Mouse (Mus musculus) intestine, embryonic 15.5 days (tissue): ENCODE data around the gene 1600014C23Rik. TPM values are rescaled to one million over a fixed set of nuclear protein-coding genes. Genes with fewer than 3 reads are reported as not detected.
A peak's percentile ranks its signal among the peaks of the same experiment; 100 is the strongest.

ENCODE experiments used
- ATAC-seq: fragments of 200-750 bp; cut with Nextera tagmentation; 2 replicates; pipeline ENCODE4 v1.8.0; 2017; ENCODE audit warnings: moderate TSS enrichment, moderate library complexity
- H3K27ac ChIP-seq: fragments of 300-500 bp; sonication (generic); 2 replicates; pipeline ENCODE4 v1.5.1; 2015; ENCODE audit warnings: mild to moderate bottlenecking, inconsistent platforms
- H3K27me3 ChIP-seq: fragments of 300-500 bp; sonication (generic); replicated peaks from 2 replicates; pipeline ENCODE4 v1.6.1; 2015; ENCODE audit warnings: inconsistent platforms
- H3K36me3 ChIP-seq: fragments of 300-500 bp; sonication (generic); 2 replicates; pipeline ENCODE4 v1.6.1; 2015; ENCODE audit warnings: inconsistent platforms
- H3K4me1 ChIP-seq: fragments of 300-500 bp; sonication (generic); replicated peaks from 2 replicates; pipeline ENCODE4 v1.6.1; 2015; ENCODE audit warnings: inconsistent platforms
- H3K4me2 ChIP-seq: fragments of 300-500 bp; sonication (generic); replicated peaks from 2 replicates; pipeline ENCODE4 v1.6.1; 2015; ENCODE audit warnings: mild to moderate bottlenecking, inconsistent platforms
- H3K4me3 ChIP-seq: fragments of 300-500 bp; sonication (generic); replicated peaks from 2 replicates; pipeline ENCODE4 v1.5.1; 2015; ENCODE audit warnings: inconsistent platforms
- H3K9ac ChIP-seq: fragments of 300-500 bp; sonication (generic); 2 replicates; pipeline ENCODE4 v1.6.1; 2015; ENCODE audit warnings: inconsistent platforms
- H3K9me3 ChIP-seq: fragments of 300-500 bp; sonication (generic); 2 replicates; pipeline ENCODE4 v1.6.1; 2016; ENCODE audit warnings: inconsistent platforms
- WGBS: fragments of 180-500 bp; shearing (Covaris S2); methylation state at CpG from one replicate; pipeline ENCODE4 v1.1.7; 2015; 5-methylcytosine and 5-hydroxymethylcytosine counted together
- polyA plus RNA-seq: library from polyadenylated mRNA; unstranded; fragments of >200 nt; fragmentation: Nextera tagmentation; extraction: Ambion mirVana; gene quantifications from 2 replicates; pipeline ENCODE4 v1.2.1, GENCODE M21; 2015

The 1600014C23Rik gene
- polyA plus RNA-seq, 1 experiment from 2014 or later, result 0.52 TPM

DNA sequence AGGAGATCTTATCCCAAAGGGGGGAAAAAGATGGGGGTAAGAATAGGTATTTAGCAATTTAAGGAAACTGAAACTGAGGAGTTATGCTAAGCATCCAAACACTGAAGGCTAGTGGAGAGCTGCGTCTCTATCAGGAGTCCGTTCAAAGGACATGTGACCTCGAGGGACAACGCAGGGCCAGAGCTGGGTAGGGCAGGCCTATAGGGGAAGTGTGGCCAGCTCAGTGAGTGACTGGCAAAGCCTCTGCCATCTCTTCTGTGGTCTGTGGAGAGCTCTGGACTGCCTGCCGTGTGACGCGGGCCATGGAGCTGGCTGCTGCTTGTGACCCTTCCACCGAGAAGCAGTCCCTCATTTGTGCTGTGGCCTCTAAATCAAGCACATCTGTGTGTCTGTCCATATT, 23.2 kb downstream of the 1600014C23Rik start:
- no peaks in the 10 kb centered on the region for H3K36me3 ChIP-seq

DNA sequence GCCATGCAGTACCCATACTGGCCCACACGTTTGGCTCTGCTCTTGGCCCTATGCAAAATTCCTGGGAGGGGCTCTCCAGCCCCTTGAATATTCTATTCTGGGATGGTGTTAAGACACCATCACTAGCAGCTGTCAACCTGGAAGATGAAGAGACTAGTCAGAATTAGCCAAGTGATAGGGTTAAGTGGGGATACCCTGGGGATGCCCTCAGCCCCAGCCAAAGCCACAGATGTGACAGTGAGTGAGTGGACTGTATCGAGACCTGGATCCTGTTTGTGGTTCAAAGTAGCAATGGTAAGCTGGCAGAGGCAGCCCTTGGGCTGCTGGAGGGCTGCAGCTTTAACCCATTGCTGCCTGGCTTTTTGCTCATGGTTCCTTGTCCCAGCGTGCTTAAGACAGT, 23.8 kb downstream of the 1600014C23Rik start:
- 41% methylated on average over 3 of the region's 3 CpGs for WGBS
- Histone ChIP-seq H3K9ac (no peak overlapping the region), H3K27ac (no peak overlapping the region), H3K4me3 (no peak overlapping the region), H3K9me3 (no peaks in the 10 kb centered on the region), H3K36me3 (no peaks in the 10 kb centered on the region), H3K4me2 (no peak overlapping the region), H3K27me3 (no peaks in the 10 kb centered on the region), H3K4me1 (no peaks in the 10 kb centered on the region)
- ATAC-seq, result no peak

More for the DNA sequence above, 23.2 kb downstream of the 1600014C23Rik start:
- Histone ChIP-seq H3K4me1 (no peaks in the 10 kb centered on the region), H3K4me2 (no peak overlapping the region), H3K27me3 (no peaks in the 10 kb centered on the region), H3K4me3 (no peak overlapping the region), H3K9ac (no peak overlapping the region), H3K9me3 (no peaks in the 10 kb centered on the region), H3K27ac (no peak overlapping the region)
- ATAC-seq, result no peak
- 80% methylated on average over 8 of the region's 8 CpGs for WGBS

DNA sequence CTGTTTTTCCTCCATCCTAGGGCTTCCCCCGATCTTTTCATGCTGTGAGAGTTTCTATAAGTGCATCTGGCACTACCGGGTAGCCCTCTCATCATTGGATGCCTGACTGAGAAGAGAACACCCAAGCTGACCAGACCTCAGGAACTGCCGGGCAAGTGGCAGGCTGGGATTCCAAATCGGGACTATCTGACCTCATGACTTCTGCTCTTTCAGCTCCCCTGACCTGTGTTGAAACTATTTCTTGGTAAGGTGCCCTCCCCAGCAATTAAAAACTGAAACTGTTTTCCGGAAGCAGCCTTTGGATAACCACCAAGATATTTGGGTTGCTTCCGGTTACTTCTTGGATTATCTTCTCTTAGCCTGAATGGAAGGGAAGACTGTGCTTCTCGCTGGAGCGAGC, 25.5 kb downstream of the 1600014C23Rik start:
- Histone ChIP-seq H3K9me3 (no peaks in the 10 kb centered on the region), H3K9ac (no peak overlapping the region), H3K4me3 (no peak overlapping the region), H3K27ac (no peak overlapping the region), H3K27me3 (no peaks in the 10 kb centered on the region), H3K4me2 (no peak overlapping the region), H3K4me1 (no peaks in the 10 kb centered on the region), H3K36me3 (no peaks in the 10 kb centered on the region)
- no peak for ATAC-seq
- WGBS, result 83% methylated on average over 8 of the region's 8 CpGs

DNA sequence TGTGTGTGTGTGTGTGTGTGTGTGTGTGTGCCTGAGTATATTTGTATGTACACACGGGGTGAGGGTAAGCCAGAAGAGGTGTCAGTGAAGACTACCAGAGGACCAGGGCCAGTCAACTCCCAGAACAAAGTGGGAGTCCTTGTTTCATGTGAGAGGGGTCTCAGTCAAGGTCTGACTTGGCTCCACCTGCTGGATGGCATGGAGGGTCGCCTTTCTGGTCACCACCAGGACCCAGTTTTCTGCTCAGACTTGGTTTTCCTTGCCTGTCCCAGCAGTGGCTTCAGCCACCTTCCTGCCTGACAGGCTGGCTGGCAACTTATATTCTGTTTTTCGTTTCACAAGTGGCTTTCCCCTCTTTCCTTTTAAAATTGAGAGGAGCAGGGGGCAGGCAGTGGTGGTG, 26.3 kb downstream of the 1600014C23Rik start:
- no peak for ATAC-seq
- H3K4me1 ChIP-seq, result 0 out of 2 replicates have a peak, but pooled peaks cover 2% of the 10 kb centered on the region
- WGBS, result 32% methylated on average over 3 of the region's 3 CpGs

DNA sequence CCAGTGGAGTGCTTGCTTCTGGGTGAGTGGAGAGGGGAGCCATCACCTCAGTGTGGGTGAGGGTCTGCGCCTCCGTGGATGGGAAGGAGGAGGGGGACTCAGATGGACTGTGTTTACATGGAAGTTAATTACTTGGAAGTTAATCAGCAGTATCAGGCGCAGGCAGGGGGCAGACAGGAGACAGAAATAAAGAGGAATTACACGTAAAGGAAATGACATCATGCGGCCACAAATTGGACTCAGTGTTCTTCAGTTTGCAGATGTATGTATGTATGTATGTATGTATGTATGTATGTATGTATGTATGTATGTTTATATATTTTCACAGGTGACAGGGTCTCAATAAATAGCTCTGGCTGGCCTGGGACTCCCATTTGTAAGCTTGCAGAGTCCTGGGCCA, 26.8 kb downstream of the 1600014C23Rik start:
- Histone ChIP-seq H3K4me1 (0 out of 2 replicates have a peak, but pooled peaks cover 5% of the 10 kb centered on the region), H3K4me3 (no peak overlapping the region), H3K27ac (no peak overlapping the region), H3K9ac (no peak overlapping the region), H3K36me3 (no peaks in the 10 kb centered on the region), H3K4me2 (no peak overlapping the region), H3K27me3 (no peaks in the 10 kb centered on the region), H3K9me3 (no peaks in the 10 kb centered on the region)
- WGBS, result 61% methylated on average over 5 of the region's 5 CpGs
- ATAC-seq, result no peak

More for the DNA sequence above, 26.3 kb downstream of the 1600014C23Rik start:
- H3K4me2 ChIP-seq, result no peak overlapping the region
- H3K27me3 ChIP-seq, result no peaks in the 10 kb centered on the region
- H3K27ac ChIP-seq, result no peak overlapping the region
- H3K36me3 ChIP-seq, result no peaks in the 10 kb centered on the region
- H3K9me3 ChIP-seq, result no peaks in the 10 kb centered on the region
- no peak overlapping the region for H3K4me3 ChIP-seq
- no peak overlapping the region for H3K9ac ChIP-seq

DNA sequence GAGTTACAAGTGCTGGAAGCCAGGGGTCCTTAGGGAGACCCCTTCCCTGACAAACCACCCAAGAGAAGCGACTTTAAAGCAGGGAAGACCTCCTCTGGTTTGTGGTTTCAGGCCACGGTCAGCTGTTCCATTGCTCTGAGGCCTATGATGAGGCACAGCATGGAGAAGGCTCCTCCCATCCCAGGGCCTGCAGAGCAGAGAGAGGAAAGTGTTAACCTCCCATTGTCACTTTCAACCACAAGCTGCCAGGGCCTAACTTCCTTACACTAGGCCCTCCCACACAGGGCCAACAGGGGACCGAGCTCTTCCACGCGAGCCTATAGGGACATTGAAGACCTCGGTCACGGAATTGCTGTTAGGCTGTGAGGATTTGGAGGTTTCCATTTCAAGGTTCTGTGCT, 30.5 kb downstream of the 1600014C23Rik start:
- Histone ChIP-seq H3K4me1 (peaks cover 17% of the 10 kb centered on the region), H3K4me3 (no peak overlapping the region), H3K9me3 (no peaks in the 10 kb centered on the region), H3K9ac (no peak overlapping the region), H3K4me2 (no peak overlapping the region), H3K27me3 (no peaks in the 10 kb centered on the region), H3K27ac (no peak overlapping the region), H3K36me3 (0 out of 2 replicates have a peak, but pooled peaks cover 4% of the 10 kb centered on the region)
- no peak for ATAC-seq
- WGBS, result 64% methylated on average over 7 of the region's 7 CpGs

DNA sequence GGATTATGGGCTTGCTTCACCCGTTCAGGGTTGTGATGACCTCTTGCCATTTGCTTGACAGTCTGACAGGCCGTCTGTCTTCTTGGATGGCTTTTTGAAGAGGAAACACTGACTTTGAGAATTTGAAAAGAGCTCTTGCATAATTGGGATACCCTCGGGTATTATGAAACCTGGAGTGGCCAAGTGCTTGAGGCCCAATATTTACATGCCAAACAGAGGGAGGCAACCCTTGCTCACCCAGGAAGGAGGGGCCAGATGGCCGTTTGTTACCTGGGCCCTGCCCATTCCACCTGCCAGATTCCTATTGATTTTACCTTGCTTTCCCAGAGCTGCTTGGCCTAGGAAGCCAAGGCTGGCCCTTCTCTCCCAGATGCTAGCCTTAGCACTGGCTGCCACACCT, 31.4 kb downstream of the 1600014C23Rik start:
- Histone ChIP-seq H3K9me3 (no peaks in the 10 kb centered on the region), H3K9ac (no peak overlapping the region), H3K4me3 (no peak overlapping the region), H3K27me3 (no peaks in the 10 kb centered on the region), H3K27ac (no peak overlapping the region), H3K4me2 (no peak overlapping the region), H3K4me1 (peaks cover 18% of the 10 kb centered on the region), H3K36me3 (0 out of 2 replicates have a peak, but pooled peaks cover 10% of the 10 kb centered on the region)
- ATAC-seq, result peak; percentile 50
- 35% methylated on average over 4 of the region's 4 CpGs for WGBS

DNA sequence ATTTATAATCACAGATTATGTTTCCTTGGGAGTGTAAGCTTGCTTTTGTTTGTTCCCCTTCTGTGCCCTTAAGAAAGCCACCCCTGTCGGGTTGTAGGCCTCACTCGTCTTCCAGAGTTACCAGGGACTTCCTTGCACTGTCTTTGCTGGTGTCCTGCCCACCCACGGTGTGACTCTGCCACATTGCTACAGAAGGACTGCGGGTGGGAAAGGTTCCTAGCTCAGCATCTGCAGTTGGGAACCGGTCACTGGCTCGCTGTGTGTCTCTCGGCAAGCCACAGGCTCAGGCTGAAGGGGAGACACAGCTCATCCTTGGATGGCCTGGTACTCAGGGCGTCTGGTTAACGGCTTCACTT, 32.4 kb downstream of the 1600014C23Rik start:
- 74% methylated on average over 9 of the region's 9 CpGs for WGBS
- Histone ChIP-seq H3K4me1 (peaks cover 18% of the 10 kb centered on the region), H3K27me3 (no peaks in the 10 kb centered on the region), H3K36me3 (0 out of 2 replicates have a peak, but pooled peaks cover 10% of the 10 kb centered on the region), H3K4me3 (no peak overlapping the region), H3K27ac (no peak overlapping the region), H3K9me3 (no peaks in the 10 kb centered on the region), H3K4me2 (no peak overlapping the region), H3K9ac (no peak overlapping the region)
- no peak for ATAC-seq

DNA sequence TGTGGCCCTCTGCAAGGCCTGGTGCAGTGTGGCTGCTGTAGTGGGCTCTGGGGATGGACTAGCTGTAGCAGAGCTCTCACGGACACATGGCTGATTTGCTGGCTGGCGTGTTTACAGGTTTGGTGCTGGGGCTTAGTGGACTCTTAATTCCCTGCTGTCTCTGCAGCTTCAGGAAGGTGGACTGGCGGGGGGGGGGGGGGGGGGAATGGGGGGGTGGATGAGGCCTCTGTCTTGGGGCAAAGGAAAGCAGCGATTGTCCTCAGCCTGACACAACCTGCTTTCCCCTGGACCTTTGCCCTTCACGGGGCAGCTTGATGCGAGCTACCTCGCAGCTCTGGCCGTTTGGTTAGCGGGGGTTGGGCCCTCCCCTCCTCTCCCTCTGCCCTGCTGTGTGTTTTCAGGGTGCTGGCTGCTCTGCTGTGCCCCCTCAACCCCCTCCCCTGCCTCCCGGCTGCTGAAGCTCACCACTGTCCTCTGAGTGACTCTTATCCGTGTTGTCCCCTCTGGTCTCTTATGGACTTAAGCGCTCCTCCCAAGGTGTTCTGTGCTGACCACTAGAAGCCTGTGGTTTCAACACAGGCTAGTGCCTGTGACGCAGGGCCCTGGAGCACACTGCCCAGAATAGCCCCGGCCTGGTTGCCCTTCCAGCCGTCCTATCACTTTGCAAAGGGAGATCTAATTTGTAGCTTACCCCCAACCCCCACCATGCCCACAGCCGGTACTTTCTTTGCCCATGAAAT, 33.0 kb downstream of the 1600014C23Rik start:
- 0 out of 2 replicates have a peak overlapping the region, but pooled peaks have one; percentile 44 for H3K27ac ChIP-seq
- H3K36me3 ChIP-seq, result 0 out of 2 replicates have a peak, but pooled peaks cover 10% of the 10 kb centered on the region
- no peaks in the 10 kb centered on the region for H3K9me3 ChIP-seq
- 0 out of 2 replicates have a peak overlapping the region, but pooled peaks have one; percentile 1 for H3K4me2 ChIP-seq
- no peak overlapping the region for H3K4me3 ChIP-seq
- WGBS, result 50% methylated on average over 9 of the region's 16 CpGs
- no peak for ATAC-seq
- H3K9ac ChIP-seq, result no peak overlapping the region
- peaks cover 18% of the 10 kb centered on the region for H3K4me1 ChIP-seq
- H3K27me3 ChIP-seq, result no peaks in the 10 kb centered on the region

DNA sequence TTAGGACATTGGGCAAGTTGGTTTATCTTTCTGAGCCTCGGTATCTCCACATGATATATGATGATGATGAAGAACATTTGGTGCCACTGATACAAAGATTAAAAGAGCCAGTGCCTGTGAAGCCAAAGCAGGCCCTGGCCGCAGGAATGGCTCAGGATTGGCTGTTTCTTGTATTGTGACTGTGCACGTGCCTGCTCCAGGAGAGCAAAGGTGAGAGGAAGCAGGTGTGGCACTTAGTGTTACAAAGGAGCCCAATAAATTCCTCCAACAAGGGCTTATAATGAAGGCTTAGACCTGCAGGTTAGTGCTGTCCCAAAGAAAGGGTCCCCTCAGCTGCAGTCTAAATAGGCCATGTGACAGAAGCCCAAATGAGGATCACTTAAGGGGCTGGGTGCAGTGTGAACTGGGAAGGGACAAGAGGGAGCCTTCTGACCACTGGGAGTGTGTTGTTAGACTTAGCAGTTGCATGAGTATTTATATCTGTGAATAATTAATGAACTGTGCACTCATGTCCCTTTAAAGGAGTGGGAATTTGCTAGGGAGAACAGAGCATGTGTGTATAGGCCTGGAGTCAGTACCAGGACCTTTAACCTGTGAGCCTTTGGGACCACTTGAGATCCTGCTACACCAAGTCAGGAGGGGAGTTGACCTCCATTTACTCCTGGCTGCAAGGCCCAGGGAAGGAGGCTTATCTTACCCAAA, 34.5 kb downstream of the 1600014C23Rik start:
- 64% methylated on average over 3 of the region's 3 CpGs for WGBS
- ATAC-seq, result peak; percentile 76
- H3K4me3 ChIP-seq, result no peak overlapping the region
- no peak overlapping the region for H3K9ac ChIP-seq
- no peaks in the 10 kb centered on the region for H3K9me3 ChIP-seq
- H3K27ac ChIP-seq, result peak overlapping the region; percentile 69
- H3K4me1 ChIP-seq, result peaks cover 24% of the 10 kb centered on the region
- H3K27me3 ChIP-seq, result no peaks in the 10 kb centered on the region
- H3K36me3 ChIP-seq, result 0 out of 2 replicates have a peak, but pooled peaks cover 10% of the 10 kb centered on the region
- H3K4me2 ChIP-seq, result 0 out of 2 replicates have a peak overlapping the region, but pooled peaks have one; percentile 24

DNA sequence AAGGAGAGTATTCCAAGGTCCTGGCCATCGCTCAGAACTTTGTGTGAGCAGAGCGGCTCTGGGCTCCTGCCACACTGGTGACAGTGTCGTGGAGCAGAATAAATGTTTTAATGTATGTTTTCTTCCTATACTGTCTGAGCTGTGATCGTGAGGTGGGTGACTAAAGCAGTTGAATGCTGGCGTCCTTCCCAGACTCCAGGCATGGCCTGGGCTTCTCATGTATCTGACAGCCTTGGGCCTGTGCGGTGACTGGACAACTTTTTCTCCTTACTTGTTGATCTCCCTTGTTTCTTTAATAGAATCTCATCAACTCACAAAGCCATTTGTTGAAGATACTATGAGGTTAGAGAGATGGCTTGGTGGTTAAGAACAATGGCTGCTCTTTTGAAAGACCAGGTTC, 35.3 kb downstream of the 1600014C23Rik start:
- WGBS, result 84% methylated on average over 6 of the region's 6 CpGs
- no peaks in the 10 kb centered on the region for H3K9me3 ChIP-seq
- H3K27me3 ChIP-seq, result no peaks in the 10 kb centered on the region
- H3K27ac ChIP-seq, result no peak overlapping the region
- H3K36me3 ChIP-seq, result 0 out of 2 replicates have a peak, but pooled peaks cover 10% of the 10 kb centered on the region
- H3K4me3 ChIP-seq, result no peak overlapping the region
- no peak for ATAC-seq
- peaks cover 32% of the 10 kb centered on the region for H3K4me1 ChIP-seq
- H3K9ac ChIP-seq, result no peak overlapping the region
- H3K4me2 ChIP-seq, result no peak overlapping the region

DNA sequence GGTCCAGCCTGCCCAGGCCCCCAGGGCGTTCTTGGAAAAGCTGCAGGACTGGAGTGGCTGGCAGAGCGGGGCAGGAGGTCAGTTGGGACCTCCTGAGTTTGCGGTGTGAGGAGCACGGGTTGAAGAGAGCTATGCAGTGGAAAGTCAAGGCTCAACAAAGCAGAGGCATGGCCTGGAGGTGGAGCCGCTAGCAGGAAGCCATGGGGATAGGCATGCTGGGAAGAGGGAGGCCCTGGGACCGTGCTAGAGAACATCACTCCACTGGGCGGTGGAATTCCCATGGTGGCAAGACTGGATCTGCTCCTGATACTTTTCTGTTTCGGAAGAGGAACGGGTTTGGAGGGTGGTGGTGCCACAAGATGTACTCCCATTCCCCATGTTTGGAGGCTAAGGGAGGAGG, 36.7 kb downstream of the 1600014C23Rik start:
- no peak overlapping the region for H3K9ac ChIP-seq
- ATAC-seq, result no peak
- H3K27me3 ChIP-seq, result no peaks in the 10 kb centered on the region
- no peak overlapping the region for H3K4me3 ChIP-seq
- H3K36me3 ChIP-seq, result 0 out of 2 replicates have a peak, but pooled peaks cover 10% of the 10 kb centered on the region
- no peak overlapping the region for H3K4me2 ChIP-seq
- no peaks in the 10 kb centered on the region for H3K9me3 ChIP-seq
- H3K4me1 ChIP-seq, result peaks cover 35% of the 10 kb centered on the region
- 90% methylated on average over 9 of the region's 9 CpGs for WGBS
- no peak overlapping the region for H3K27ac ChIP-seq
